Mouse (Mus musculus) heart, embryonic 16.5 days (tissue): ENCODE results near the gene Slc16a10. TPM values are rescaled to one million over a fixed set of nuclear protein-coding genes. Genes with fewer than 3 reads are reported as not detected.

Source experiments
- ATAC-seq: fragments of 200-750 bp; cut with Nextera tagmentation; replicated peaks from 2 replicates; pipeline ENCODE4 v1.8.0; 2017; ENCODE audit warnings: moderate number of reproducible peaks; ENCODE audit not compliant: insufficient read depth, low FRiP score; ENCODE audit errors: extremely low read depth
- H3K27ac ChIP-seq: fragments of 300-500 bp; sonication (generic); 2 replicates; pipeline ENCODE4 v1.5.1; 2014; ENCODE audit warnings: mild to moderate bottlenecking, low read length, control low read depth, moderate library complexity
- H3K27me3 ChIP-seq: fragments of 300-500 bp; sonication (generic); 2 replicates; pipeline ENCODE4 v1.6.1; 2014; ENCODE audit warnings: low read length, mixed read lengths; ENCODE audit not compliant: control insufficient read depth, insufficient read depth
- H3K36me3 ChIP-seq: fragments of 300-500 bp; sonication (generic); 2 replicates; pipeline ENCODE4 v1.6.1; 2014; ENCODE audit not compliant: control insufficient read depth, insufficient read depth
- H3K4me1 ChIP-seq: fragments of 300-500 bp; sonication (generic); 2 replicates; pipeline ENCODE4 v1.6.1; 2014; ENCODE audit warnings: low read length, mixed read lengths; ENCODE audit not compliant: control insufficient read depth, insufficient read depth
- H3K4me2 ChIP-seq: fragments of 300-500 bp; sonication (generic); 2 replicates; pipeline ENCODE4 v1.6.1; 2014; ENCODE audit warnings: low read depth, mild to moderate bottlenecking, control low read depth, low read length
- H3K4me3 ChIP-seq: fragments of 300-500 bp; sonication (generic); 2 replicates; pipeline ENCODE4 v1.5.1; 2014; ENCODE audit warnings: mild to moderate bottlenecking, control low read depth, low read length
- H3K9ac ChIP-seq: fragments of 300-500 bp; sonication (generic); 2 replicates; pipeline ENCODE4 v1.6.1; 2014; ENCODE audit warnings: low read length, control low read depth
- H3K9me3 ChIP-seq: fragments of 300-500 bp; sonication (generic); replicated peaks from 2 replicates; pipeline ENCODE4 v1.6.1; 2016; ENCODE audit warnings: low read length; ENCODE audit not compliant: control insufficient read depth
- WGBS: fragments of 180-500 bp; shearing (Covaris S2); extraction: QIAGEN DNeasy Blood & Tissue Kit; methylation state at CpG from one replicate; pipeline ENCODE4 v1.1.7; 2014; 5-methylcytosine and 5-hydroxymethylcytosine counted together
- polyA plus RNA-seq: library from polyadenylated mRNA; unstranded; fragments of >200 nt; fragmentation: Nextera tagmentation; extraction: Ambion mirVana; gene quantifications from 2 replicates; pipeline ENCODE4 v1.2.1, GENCODE M21; 2015

Gene Slc16a10
- polyA plus RNA-seq, 1 experiment from 2014 or later, result 23.3 TPM

- no peaks in the 10 kb centered on the region for H3K27me3 ChIP-seq
- peak overlapping the region; percentile 86 for H3K9ac ChIP-seq
- H3K4me2 ChIP-seq, result peak overlapping the region; percentile 81
- H3K36me3 ChIP-seq, result no peaks in the 10 kb centered on the region
- H3K9me3 ChIP-seq, result no peaks in the 10 kb centered on the region
- H3K4me3 ChIP-seq, result peak overlapping the region; percentile 81
- H3K4me1 ChIP-seq, result peaks cover 9% of the 10 kb centered on the region
- peak; percentile 61 for ATAC-seq
- peak overlapping the region; percentile 87 for H3K27ac ChIP-seq
- 6% methylated on average over 27 of the region's 27 CpGs for WGBS
Observed at GRCm38 (mm10) chr10:40141016-40141851, 824 bp downstream of the Slc16a10 start.

- Histone ChIP-seq H3K4me2 (peak overlapping the region; percentile 81), H3K27ac (no peak overlapping the region), H3K4me1 (peaks cover 9% of the 10 kb centered on the region), H3K9ac (no peak overlapping the region), H3K36me3 (no peaks in the 10 kb centered on the region), H3K4me3 (no peak overlapping the region; the same call in 1 of the 2 replicates), H3K27me3 (no peaks in the 10 kb centered on the region), H3K9me3 (no peaks in the 10 kb centered on the region)
- no peak for ATAC-seq
- WGBS, result 78% methylated on average over 4 of the region's 4 CpGs
Observed at GRCm38 (mm10) chr10:40139646-40140045, 2.4 kb downstream of the Slc16a10 start.

- Histone ChIP-seq H3K4me2 (no peak overlapping the region), H3K9ac (no peak overlapping the region), H3K27ac (no peak overlapping the region), H3K27me3 (no peaks in the 10 kb centered on the region), H3K4me1 (peaks cover 11% of the 10 kb centered on the region), H3K9me3 (no peaks in the 10 kb centered on the region), H3K4me3 (no peak overlapping the region), H3K36me3 (no peaks in the 10 kb centered on the region)
- ATAC-seq, result no peak
- 74% methylated on average over 9 of the region's 9 CpGs for WGBS
Observed at GRCm38 (mm10) chr10:40135807-40136778, 6.0 kb downstream of the Slc16a10 start.

GRCm38 (mm10) chr10:40134906-40135305, 7.2 kb downstream of the Slc16a10 start:
- no peaks in the 10 kb centered on the region for H3K27me3 ChIP-seq
- H3K9me3 ChIP-seq, result no peaks in the 10 kb centered on the region
- H3K27ac ChIP-seq, result no peak overlapping the region
- no peak overlapping the region for H3K9ac ChIP-seq
- H3K36me3 ChIP-seq, result no peaks in the 10 kb centered on the region
- no peak for ATAC-seq
- H3K4me3 ChIP-seq, result no peak overlapping the region
- H3K4me2 ChIP-seq, result no peak overlapping the region
- WGBS, result 85% methylated on average over 6 of the region's 6 CpGs
- H3K4me1 ChIP-seq, result peaks cover 11% of the 10 kb centered on the region

GRCm38 (mm10) chr10:40133636-40134035, 8.4 kb downstream of the Slc16a10 start:
- Histone ChIP-seq H3K27ac (no peak overlapping the region), H3K36me3 (no peaks in the 10 kb centered on the region), H3K27me3 (no peaks in the 10 kb centered on the region), H3K4me2 (no peak overlapping the region), H3K4me1 (peaks cover 11% of the 10 kb centered on the region), H3K9ac (no peak overlapping the region), H3K4me3 (no peak overlapping the region), H3K9me3 (no peaks in the 10 kb centered on the region)
- WGBS, result 66% methylated on average over 1 of the region's 1 CpGs
- ATAC-seq, result no peak

GRCm38 (mm10) chr10:40131690-40132418, 10.2 kb downstream of the Slc16a10 start:
- Histone ChIP-seq H3K27me3 (no peaks in the 10 kb centered on the region), H3K27ac (no peak overlapping the region), H3K36me3 (no peaks in the 10 kb centered on the region), H3K9me3 (no peaks in the 10 kb centered on the region), H3K4me1 (peaks cover 6% of the 10 kb centered on the region; the same call in 1 of the 2 replicates), H3K4me2 (no peak overlapping the region), H3K9ac (no peak overlapping the region), H3K4me3 (no peak overlapping the region)
- no peak for ATAC-seq
- 60% methylated on average over 9 of the region's 9 CpGs for whole genome bisulfite sequencing

- Histone ChIP-seq H3K9me3 (no peaks in the 10 kb centered on the region), H3K4me2 (no peak overlapping the region), H3K4me3 (no peak overlapping the region), H3K27ac (no peak overlapping the region), H3K36me3 (no peaks in the 10 kb centered on the region), H3K9ac (no peak overlapping the region), H3K4me1 (peaks cover 2% of the 10 kb centered on the region; the same call in 1 of the 2 replicates), H3K27me3 (no peaks in the 10 kb centered on the region)
- ATAC-seq, result no peak
- WGBS, result 88% methylated on average over 1 of the region's 1 CpGs
Observed at GRCm38 (mm10) chr10:40130126-40130525, 11.9 kb downstream of the Slc16a10 start.

GRCm38 (mm10) chr10:40129134-40129533, 12.9 kb downstream of the Slc16a10 start:
- ATAC-seq, result no peak

More at GRCm38 (mm10) chr10:40129134-40129533, 12.9 kb downstream of the Slc16a10 start:
- Histone ChIP-seq H3K9ac (no peak overlapping the region), H3K27ac (no peak overlapping the region), H3K4me1 (peaks cover 2% of the 10 kb centered on the region; the same call in 1 of the 2 replicates), H3K4me2 (no peak overlapping the region), H3K4me3 (no peak overlapping the region), H3K36me3 (no peaks in the 10 kb centered on the region), H3K9me3 (no peaks in the 10 kb centered on the region), H3K27me3 (no peaks in the 10 kb centered on the region)
